Mouse (Mus musculus) MN1 (cell line): ENCODE results near the gene Itgae.
A peak's percentile ranks its signal among the peaks of the same experiment; 100 is the strongest.

ENCODE experiments used
- DNase-seq: peaks from one replicate; pipeline ENCODE4 v3.0.0-alpha.2; 2016; ENCODE audit warnings: low spot score

The Itgae gene

GRCm38 (mm10) chr11:73090283-73090682 lies at the start of gene Itgae:
Gene Itgae, plus strand, starts transcription at chr11:73090583.
- no peak for DNase-seq

DNA sequence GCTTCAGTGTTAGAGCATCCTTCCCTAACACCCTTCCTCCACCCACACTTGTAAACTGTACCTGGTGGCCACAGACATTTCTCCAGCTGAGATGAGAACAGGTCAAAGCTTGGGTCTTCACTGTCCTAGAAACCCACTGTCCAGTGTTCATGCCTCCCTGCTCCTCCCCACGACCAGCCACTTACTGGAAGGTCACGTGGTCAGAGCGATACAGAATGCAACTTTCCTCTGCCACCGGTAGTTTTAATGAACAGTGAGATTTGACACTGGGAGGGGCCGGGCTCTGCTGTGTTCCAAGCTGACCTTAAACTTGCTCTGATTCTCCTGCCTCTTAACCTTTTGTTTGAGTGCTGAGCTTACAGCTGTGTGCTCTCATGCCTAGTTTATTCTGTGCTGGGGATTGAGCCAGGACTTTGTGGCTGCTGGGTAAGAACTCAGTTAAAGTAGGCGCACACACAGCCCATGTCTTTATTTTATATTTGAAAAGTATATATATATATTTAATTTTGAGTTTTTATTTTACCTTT lies 46.1 kb upstream of the Itgae start:
- no peak for DNase-seq

- no peak for DNase-seq
These were observed 45.6 kb upstream of the Itgae start for GRCm38 (mm10) chr11:73044789-73045188.

GRCm38 (mm10) chr11:73047542-73047996 lies 42.8 kb upstream of the Itgae start, which contains the start of gene Ncbp3:
Gene Ncbp3, plus strand, starts transcription at chr11:73047783.
- peak; percentile 94 for DNase-seq

DNA sequence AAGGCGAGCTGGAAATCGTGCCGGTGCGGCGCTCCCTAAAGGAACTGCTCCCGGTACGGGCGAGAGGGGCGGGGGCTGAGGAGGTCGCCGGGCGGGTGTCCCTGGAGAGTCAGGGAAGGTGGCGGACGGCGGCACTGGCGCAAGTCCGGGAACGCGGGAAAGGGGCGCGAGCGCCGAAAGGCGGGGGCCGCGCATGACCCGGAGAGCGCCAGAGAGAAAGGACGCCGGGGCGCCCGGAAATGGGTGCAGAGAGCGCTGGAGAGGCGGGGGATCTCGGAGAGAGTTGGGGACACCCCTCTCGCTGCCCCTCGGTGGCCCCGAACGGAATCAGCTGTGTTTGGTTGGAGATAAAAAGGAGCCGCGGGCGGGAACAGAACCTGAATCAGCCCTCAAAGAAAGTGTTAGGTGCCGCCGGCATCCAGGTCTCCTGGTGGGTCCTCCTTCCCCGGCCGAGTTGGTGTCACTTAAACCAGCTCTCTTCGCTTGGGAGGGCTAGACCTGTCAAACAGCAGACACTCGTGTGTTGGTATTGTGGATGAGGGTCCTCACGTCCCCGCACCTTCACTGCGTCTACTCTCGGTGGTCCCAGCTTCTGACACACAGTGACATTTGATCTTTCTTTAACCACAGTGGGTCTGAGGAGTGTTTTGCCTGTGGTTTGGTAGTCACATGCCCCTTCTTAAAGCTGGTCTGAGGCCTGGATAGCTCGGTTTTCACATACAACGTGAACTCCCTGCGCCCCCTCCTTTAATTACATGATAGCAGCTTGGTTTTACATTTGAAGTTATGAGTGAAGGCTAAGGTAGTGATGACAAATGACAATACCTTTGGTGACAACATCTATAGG lies 42.1 kb upstream of the Itgae start:
- no peak for DNase-seq

- DNase-seq, result peak; percentile 86
These were observed 41.0 kb upstream of the Itgae start for GRCm38 (mm10) chr11:73049335-73049734.

DNA sequence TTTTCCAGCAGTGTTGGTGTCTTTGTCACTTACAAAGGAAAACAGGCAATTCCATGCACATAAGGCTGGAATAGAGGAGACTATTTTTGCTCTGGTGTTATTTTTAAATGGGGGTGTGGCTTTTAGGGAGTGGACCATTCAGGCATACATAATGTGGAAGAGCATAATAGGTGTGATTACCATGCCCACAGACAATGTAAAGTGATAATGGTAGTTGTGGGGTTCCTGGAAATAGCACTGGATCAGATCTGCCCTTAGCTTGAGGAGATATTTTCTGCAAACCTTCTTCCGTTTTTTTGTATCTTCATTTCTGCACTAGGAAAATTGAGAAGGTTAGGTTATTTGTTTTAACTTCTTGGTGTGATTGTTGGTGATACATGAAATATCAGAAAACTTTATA lies 37.6 kb upstream of the Itgae start:
- DNase-seq, result no peak

GRCm38 (mm10) chr11:73057701-73058100 lies 32.7 kb upstream of the Itgae start:
- DNase-seq, result no peak

- no peak for DNase-seq
These were observed 30.8 kb upstream of the Itgae start for GRCm38 (mm10) chr11:73059630-73060029.

GRCm38 (mm10) chr11:73061413-73061812 lies 29.0 kb upstream of the Itgae start:
- no peak for DNase-seq

DNA sequence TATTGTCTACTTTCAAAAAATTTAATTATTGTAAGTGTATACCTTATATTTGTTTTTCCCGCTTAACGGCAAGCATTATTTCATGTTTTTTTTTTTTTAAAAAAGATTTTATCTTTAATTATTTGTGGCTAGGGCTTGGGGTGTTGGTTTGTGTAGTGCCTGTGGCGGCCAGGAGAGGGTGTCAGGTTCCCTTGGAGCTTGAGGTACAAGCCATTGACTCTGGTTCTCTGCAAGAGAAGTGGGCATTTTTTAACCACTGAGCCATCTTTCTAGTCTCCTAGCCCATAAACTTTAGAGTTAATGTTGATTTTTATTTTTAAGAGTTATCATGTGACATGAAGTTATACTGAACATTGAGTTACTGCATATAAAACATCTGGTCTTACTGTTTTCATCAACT lies 18.5 kb upstream of the Itgae start:
- peak; percentile 13 for DNase-seq

GRCm38 (mm10) chr11:73076295-73076694 lies 14.1 kb upstream of the Itgae start:
- DNase-seq, result no peak

GRCm38 (mm10) chr11:73076733-73077132 lies 13.7 kb upstream of the Itgae start:
- DNase-seq, result peak; percentile 9

DNA sequence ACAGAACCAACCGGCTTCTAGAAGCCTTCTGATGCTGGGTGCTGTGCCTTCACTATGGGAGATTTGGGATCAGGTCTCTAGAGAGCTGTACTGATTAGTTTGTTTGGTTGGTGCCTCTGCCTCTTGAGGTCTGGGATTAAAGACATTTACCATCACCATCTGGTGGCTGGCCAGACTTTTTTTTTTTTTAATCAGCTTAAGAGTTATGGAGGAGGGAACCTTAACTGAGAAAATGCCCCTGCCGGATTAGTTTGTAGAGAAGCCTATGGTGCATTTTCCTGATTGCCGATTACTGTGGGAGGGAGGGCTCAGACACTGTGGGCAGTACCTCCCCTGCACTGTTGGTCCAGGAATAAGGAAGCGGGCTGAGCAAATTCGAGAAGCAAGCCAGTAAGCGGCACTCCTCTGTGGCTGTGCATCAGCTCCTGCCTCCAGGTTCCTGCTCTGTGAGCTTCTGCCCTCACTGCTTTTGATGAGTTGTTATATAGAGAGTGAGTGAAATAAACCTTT lies 13.1 kb upstream of the Itgae start:
- DNase-seq, result peak; percentile 46

DNA sequence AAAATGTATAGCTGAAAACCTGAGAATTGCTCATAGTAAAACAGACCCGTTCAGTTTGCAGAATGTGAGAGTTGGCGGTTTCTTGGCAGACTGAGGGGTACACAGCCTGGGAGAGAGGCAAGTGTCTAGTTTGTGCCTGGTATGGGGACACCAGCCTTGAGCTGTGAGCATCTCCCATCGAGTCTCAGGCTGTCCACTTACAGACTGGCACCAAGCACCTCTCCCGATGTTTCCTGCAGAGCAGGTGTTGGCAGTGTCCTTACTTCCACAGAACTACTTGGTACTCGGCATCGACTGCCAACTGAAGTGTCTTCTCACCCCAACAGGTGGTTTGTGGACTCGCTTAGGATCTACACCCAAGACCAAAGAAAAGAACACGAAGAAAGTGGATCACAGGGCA lies 11.8 kb upstream of the Itgae start:
- DNase-seq, result no peak

- DNase-seq, result no peak
These were observed 10.1 kb upstream of the Itgae start for GRCm38 (mm10) chr11:73080306-73080705.

GRCm38 (mm10) chr11:73084303-73084702 lies 6.1 kb upstream of the Itgae start:
- DNase-seq, result no peak

DNA sequence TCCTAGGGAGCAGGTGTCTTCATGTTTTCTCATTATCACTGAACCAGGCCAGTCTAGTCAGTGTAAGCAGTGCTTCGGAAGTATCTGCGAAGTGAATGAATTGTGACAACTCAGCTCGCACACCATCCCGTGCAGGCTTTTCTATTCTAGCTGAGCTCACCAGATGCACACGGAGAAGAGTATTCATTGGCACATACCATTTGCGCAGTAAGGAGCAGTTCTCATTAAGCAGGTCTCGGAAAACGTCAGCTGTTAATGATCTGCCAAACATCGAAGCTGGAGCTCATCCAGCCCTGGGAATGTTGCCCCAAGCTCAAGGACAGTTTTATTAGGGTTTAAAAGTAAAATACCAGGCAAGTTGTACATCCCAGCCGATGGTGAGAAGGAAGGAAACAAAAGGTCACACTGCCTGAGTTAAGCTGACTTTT lies 5.6 kb upstream of the Itgae start:
- no peak for DNase-seq

- DNase-seq, result no peak
These were observed 5.0 kb upstream of the Itgae start for GRCm38 (mm10) chr11:73085391-73085790.

DNA sequence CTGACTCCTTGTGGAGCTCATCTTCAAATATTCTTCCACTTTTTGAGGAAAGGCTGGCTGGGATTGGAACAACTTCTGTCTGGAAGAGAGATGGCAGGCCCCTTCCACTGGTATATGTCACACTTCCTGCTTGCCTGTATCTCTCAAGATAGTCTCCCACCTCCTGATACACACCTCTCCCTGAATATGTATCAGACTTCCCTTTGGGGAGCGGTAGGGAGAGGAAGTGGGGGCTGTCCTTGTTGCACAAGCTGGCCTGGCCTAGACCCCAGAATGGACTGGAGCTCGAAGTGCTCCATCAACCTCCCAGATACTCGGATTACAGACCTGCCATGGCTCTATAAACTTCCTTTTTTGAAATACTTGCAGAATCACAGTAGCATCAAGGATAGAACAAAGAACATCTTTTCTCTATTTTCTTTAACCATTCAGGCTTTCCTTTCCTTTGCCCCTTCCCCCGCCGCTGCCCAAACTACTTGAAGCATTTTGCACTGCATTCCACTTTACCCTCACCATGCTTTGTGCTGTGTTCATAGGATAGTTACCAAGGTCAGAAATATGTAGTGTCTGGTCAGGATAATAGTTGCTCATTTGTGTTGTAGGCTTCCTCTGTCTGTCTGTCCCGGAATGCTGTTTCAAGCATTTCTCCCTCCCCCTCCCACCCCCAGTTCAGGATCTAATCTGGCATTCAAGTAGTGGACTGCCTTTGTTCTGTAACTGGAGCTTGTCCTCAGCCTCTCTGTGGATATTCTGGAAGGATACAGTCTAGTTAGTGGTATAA lies 2.5 kb upstream of the Itgae start:
- no peak for DNase-seq

DNA sequence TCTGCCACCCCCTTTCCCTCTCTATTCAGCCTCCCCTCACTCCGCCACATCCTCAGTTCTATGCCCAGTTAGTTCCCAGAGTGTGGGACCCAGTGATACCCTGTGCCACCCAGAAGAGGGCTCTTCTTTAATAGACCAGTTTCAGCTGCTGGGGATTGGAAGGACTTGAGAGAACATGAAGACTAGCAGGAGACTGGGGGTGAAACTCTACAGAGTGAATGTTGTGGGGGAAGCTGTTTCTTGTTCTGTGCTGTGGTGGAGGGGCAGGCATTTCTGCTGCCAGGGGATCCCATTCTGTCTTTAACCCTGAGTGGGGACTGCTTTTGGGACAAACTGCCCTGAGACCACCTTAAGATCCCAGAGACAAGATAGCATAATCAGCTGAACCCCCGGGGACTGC lies 443 bp downstream of the Itgae start:
- no peak for DNase-seq

- no peak for DNase-seq
These were observed 1.7 kb downstream of the Itgae start for GRCm38 (mm10) chr11:73092057-73092456.

DNA sequence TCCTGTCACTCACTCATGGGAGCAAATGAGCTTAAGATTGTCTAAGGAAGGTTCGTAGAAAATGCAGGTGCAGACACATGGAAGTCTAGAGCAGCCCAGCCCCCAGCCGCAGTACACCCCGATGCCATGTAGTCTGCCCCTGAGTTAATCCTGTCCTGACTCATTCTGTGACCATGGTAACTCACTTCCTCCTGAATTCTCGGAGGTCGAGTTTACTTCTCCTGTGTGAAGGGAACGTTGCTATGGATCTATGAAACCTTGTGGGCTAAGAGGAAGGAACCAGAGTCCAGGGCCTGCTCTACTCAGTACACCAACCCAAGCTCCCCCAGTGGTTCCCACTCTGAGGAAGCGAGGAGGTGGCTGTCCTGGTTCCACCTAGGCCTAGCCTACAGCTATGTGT lies 2.5 kb downstream of the Itgae start:
- no peak for DNase-seq
